Mouse (Mus musculus) intestine, embryonic 16.5 days (tissue): ENCODE data around the gene Wtap. TPM values are rescaled to one million over a fixed set of nuclear protein-coding genes. Genes with fewer than 3 reads are reported as not detected.
A peak's percentile ranks its signal among the peaks of the same experiment; 100 is the strongest.
"Not testable (repeated sequence)": the region's sequence is repeated elsewhere in the genome, so short reads cannot be mapped to it uniquely, and the experiment has no call there.

Experiments used
- ATAC-seq: fragments of 200-750 bp; cut with Nextera tagmentation; 2 replicates; pipeline ENCODE4 v1.8.0; 2017; ENCODE audit warnings: moderate TSS enrichment, moderate library complexity
- H3K27ac ChIP-seq: fragments of 300-500 bp; sonication (generic); 2 replicates; pipeline ENCODE4 v1.5.1; 2014; ENCODE audit warnings: mild to moderate bottlenecking, low read length
- H3K27me3 ChIP-seq: fragments of 300-500 bp; sonication (generic); replicated peaks from 2 replicates; pipeline ENCODE4 v1.6.1; 2014; ENCODE audit warnings: low read length, control low read depth, mixed read lengths; ENCODE audit not compliant: control insufficient read depth, insufficient read depth
- H3K36me3 ChIP-seq: fragments of 300-500 bp; sonication (generic); 2 replicates; pipeline ENCODE4 v1.6.1; 2014; ENCODE audit warnings: low read length, control low read depth; ENCODE audit not compliant: control insufficient read depth, insufficient read depth
- H3K4me1 ChIP-seq: fragments of 300-500 bp; sonication (generic); 2 replicates; pipeline ENCODE4 v1.6.1; 2014; ENCODE audit warnings: low read length, control low read depth, mixed read lengths; ENCODE audit not compliant: control insufficient read depth, insufficient read depth
- H3K4me2 ChIP-seq: fragments of 300-500 bp; sonication (generic); 2 replicates; pipeline ENCODE4 v1.6.1; 2014; ENCODE audit warnings: low read depth, low read length, control low read depth
- H3K4me3 ChIP-seq: fragments of 300-500 bp; sonication (generic); 2 replicates; pipeline ENCODE4 v1.5.1; 2014; ENCODE audit warnings: mild to moderate bottlenecking, low read length
- H3K9ac ChIP-seq: fragments of 300-500 bp; sonication (generic); 2 replicates; pipeline ENCODE4 v1.6.1; 2014; ENCODE audit warnings: low read depth, low read length
- H3K9me3 ChIP-seq: fragments of 300-500 bp; sonication (generic); 2 replicates; pipeline ENCODE4 v1.6.1; 2016; ENCODE audit warnings: low read length, control low read depth; ENCODE audit not compliant: control insufficient read depth
- WGBS: fragments of 180-500 bp; shearing (Covaris S2); extraction: QIAGEN DNeasy Blood & Tissue Kit; methylation state at CpG from one replicate; pipeline ENCODE4 v1.1.7; 2014; 5-methylcytosine and 5-hydroxymethylcytosine counted together
- polyA plus RNA-seq: library from polyadenylated mRNA; unstranded; fragments of >200 nt; fragmentation: Nextera tagmentation; extraction: Ambion mirVana; gene quantifications from 2 replicates; pipeline ENCODE4 v1.2.1, GENCODE M21; 2015

Gene Wtap
- polyA plus RNA-seq, 1 experiment from 2014 or later = 86.6 TPM

DNA sequence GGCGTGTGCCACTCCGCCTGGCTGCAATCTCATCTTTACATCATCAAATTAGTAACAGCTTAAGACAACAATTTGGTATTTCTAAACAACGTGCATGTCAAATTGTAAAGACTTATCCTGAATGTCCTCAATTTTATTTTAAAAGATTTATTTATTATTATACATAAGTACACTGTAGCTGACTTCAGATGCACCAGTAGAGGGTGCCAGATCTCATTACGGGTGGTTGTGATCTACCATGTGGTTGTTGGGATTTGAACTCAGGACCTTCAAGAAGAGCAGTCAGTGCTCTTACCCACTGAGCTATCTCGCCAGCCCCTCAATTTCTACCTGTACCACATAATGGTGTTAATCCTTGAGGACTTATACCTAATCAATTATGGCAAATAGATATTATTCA lies 8.3 kb upstream of the Wtap start:
- H3K9ac ChIP-seq, ATAC-seq, H3K4me1 ChIP-seq, H3K4me3 ChIP-seq, H3K4me2 ChIP-seq, H3K27ac ChIP-seq, H3K36me3 ChIP-seq, H3K27me3 ChIP-seq, H3K9me3 ChIP-seq: not testable (repeated sequence)
- WGBS = 92% methylated on average over 5 of the region's 5 CpGs

DNA sequence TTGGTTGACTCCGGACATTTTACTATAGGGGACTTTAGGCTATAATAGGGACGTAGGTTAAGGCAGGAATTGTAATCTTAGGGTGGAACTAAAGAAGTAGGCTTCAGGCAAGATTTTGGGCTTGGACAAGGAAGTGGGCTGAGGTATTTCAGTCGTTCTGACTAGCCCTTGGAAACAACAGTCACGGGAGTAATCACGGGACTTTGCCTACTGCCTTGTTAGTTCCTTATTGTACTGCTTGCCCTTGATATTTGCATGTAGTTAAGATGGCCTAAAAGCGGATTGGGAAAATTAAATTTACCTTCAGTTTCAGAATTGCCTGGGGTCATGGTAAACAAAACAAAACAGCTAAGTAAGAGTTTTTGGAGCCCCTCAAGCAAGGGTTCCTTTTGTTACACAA lies 5.1 kb upstream of the Wtap start:
- no peaks in the 10 kb centered on the region for H3K9me3 ChIP-seq
- no peak overlapping the region for H3K27ac ChIP-seq
- no peaks in the 10 kb centered on the region for H3K27me3 ChIP-seq
- H3K9ac ChIP-seq = no peak overlapping the region
- H3K4me1 ChIP-seq = no peaks in the 10 kb centered on the region
- no peak overlapping the region for H3K4me2 ChIP-seq
- WGBS = 78% methylated on average over 6 of the region's 6 CpGs
- no peaks in the 10 kb centered on the region for H3K36me3 ChIP-seq
- ATAC-seq = no peak
- no peak overlapping the region for H3K4me3 ChIP-seq

DNA sequence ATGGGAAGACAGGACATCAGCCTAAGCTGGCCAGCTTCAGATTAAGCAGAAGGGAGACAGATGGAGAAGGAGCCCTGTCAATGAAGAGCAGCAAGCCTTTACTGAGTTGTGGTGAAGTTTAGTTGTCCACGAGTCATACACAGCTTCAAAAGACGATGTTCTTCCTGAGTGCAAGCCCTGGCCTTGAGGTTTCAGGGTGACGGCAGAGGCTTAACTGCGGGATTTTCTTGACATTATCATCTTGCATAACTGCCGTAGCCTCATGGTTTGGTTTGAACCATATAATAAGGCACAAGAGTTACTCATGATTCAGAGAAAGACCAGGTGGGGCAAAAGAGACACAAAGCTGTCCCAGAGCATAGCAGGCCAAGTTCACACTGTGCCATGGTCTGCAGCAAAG lies 3.9 kb upstream of the Wtap start:
- no peak for ATAC-seq
- H3K9ac ChIP-seq = no peak overlapping the region
- H3K27me3 ChIP-seq = no peaks in the 10 kb centered on the region
- H3K27ac ChIP-seq = no peak overlapping the region
- WGBS = 83% methylated on average over 5 of the region's 5 CpGs
- no peaks in the 10 kb centered on the region for H3K36me3 ChIP-seq
- no peak overlapping the region for H3K4me3 ChIP-seq
- no peak overlapping the region for H3K4me2 ChIP-seq
- no peaks in the 10 kb centered on the region for H3K9me3 ChIP-seq
- H3K4me1 ChIP-seq = no peaks in the 10 kb centered on the region

DNA sequence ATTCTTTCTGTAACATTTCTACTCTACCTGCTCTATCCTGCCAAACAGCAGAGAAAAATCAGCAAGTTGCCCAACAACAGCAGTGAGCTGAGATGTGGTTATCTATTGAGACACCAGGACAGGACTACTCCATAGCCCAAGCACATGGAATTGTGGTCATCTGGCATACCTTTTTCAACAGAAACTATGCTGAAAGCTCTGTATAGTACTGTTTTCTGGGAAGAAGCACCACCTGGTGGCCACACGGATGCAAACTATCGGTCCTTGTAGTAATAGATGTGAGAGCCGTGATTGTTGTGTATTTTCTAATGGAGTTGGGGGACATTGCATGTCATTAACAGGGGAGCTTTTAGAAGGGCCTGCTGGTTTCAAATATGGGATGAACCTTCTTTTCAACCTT lies 2.4 kb upstream of the Wtap start:
- no peaks in the 10 kb centered on the region for H3K4me1 ChIP-seq

DNA sequence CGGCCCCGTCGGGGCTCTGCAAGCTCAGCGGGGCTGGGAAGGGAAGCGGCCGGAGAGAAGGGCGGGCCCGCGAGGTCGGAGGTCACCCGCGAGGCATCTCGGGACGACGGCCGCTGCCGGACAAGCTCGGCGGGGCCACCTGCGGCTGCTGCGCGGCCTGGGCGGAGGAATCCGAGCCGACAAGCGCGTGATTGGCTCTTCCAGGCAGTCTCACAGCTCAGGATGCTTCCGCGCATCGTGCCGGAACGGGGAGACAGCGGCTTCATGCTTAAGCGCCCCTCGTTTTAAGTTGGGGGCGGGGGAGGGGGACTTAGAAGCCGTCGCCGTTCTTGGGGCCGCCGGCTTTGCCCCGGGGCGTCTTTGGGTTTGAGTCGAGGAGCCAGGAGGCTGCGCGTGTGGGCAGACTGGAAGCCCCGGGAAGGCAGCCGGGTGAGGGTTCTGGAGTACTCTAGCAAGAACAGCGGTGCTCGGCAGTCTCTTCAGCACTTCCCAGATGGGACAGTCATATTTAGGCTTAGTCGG lies 1.4 kb downstream of the Wtap start:
- no peaks in the 10 kb centered on the region for H3K36me3 ChIP-seq
- WGBS = under 1% methylated on average over 51 of the region's 51 CpGs

More for the DNA sequence above, 2.4 kb upstream of the Wtap start:
- no peaks in the 10 kb centered on the region for H3K36me3 ChIP-seq
- no peak overlapping the region for H3K4me3 ChIP-seq
- H3K9ac ChIP-seq = no peak overlapping the region
- no peaks in the 10 kb centered on the region for H3K9me3 ChIP-seq
- H3K27me3 ChIP-seq = no peaks in the 10 kb centered on the region
- no peak for ATAC-seq
- H3K4me2 ChIP-seq = no peak overlapping the region
- H3K27ac ChIP-seq = no peak overlapping the region
- 17% methylated on average over 3 of the region's 3 CpGs for WGBS

DNA sequence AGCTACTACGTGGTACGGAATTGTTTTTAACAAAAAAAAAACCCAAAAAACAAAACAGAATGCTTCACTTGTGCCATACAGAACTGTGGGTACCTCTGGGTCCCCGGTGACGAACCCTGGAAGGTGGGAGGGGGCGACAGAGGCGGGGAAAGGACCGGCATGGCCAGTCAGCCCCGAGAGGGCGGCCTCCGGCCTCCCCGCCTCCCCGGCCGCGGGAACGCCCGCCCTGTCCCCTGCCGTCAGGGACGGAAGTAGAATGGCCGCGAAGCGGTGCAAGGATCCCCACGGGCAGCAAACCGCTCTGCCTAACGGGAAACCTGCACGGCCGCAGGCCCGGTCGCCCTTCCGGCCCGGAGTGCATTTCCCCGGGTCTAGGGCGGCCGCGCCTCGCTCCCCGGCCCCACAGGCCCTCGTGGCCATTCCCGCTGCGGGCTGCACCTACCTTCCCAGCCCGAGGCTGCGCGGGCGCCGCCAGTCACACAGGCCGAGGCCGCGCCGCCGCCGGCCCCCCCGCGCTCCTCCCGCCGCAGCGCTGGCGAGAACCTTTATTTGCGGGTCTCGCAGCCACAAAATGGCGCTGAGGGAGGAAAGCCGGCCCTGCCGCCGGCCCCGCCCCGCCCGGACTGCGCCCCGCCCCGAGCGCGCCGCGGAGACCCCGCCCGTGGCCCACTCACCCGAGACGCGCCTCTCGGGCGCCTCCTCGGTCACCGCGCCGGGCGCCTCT lies 2.2 kb downstream of the Wtap start:
- Histone ChIP-seq H3K4me3 (peak overlapping the region; percentile 99), H3K9me3 (no peaks in the 10 kb centered on the region), H3K36me3 (no peaks in the 10 kb centered on the region), H3K27ac (peak overlapping the region; percentile 100), H3K27me3 (no peaks in the 10 kb centered on the region), H3K9ac (peak overlapping the region; percentile 100), H3K4me1 (peaks cover 6% of the 10 kb centered on the region; the same call in 1 of the 2 replicates), H3K4me2 (peak overlapping the region; percentile 77)
- under 1% methylated on average over 71 of the region's 84 CpGs for WGBS
- peak; percentile 95 for ATAC-seq

More for the DNA sequence above, 1.4 kb downstream of the Wtap start:
- Histone ChIP-seq H3K9ac (peak overlapping the region; percentile 100), H3K4me3 (peak overlapping the region; percentile 99), H3K27me3 (no peaks in the 10 kb centered on the region), H3K9me3 (no peaks in the 10 kb centered on the region), H3K4me1 (peaks cover 6% of the 10 kb centered on the region; the same call in 1 of the 2 replicates), H3K27ac (peak overlapping the region; percentile 100), H3K4me2 (peak overlapping the region; percentile 77)
- peak; percentile 92 for ATAC-seq

DNA sequence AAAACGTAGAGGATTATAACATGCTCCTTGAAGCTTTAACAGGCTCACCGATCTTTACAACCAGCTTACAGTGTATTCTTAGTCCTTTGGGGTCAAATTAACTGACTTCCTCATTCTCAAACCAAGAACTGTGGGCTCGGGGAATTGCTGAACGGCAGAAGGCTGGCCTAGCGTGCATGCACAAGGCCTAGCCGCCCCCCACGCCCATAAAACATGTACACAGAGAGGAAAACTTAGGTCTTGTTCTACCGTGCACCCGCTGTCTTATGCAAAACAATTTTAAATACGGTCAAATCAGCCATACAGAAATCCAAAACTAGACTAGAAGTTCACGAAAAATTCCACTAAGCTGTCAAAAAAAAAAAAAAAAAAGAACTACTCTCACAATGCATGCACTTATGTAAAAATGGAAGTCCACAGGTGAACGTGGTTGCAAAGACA lies 2.8 kb downstream of the Wtap start:
- Histone ChIP-seq H3K4me1 (peaks cover 6% of the 10 kb centered on the region; the same call in 1 of the 2 replicates), H3K27me3 (no peaks in the 10 kb centered on the region), H3K9me3 (no peaks in the 10 kb centered on the region), H3K4me2 (peak overlapping the region; percentile 77), H3K9ac (peak overlapping the region; percentile 100), H3K36me3 (no peaks in the 10 kb centered on the region), H3K4me3 (peak overlapping the region; percentile 99), H3K27ac (peak overlapping the region; percentile 100)
- ATAC-seq = no peak
- WGBS = 2% methylated on average over 12 of the region's 12 CpGs

DNA sequence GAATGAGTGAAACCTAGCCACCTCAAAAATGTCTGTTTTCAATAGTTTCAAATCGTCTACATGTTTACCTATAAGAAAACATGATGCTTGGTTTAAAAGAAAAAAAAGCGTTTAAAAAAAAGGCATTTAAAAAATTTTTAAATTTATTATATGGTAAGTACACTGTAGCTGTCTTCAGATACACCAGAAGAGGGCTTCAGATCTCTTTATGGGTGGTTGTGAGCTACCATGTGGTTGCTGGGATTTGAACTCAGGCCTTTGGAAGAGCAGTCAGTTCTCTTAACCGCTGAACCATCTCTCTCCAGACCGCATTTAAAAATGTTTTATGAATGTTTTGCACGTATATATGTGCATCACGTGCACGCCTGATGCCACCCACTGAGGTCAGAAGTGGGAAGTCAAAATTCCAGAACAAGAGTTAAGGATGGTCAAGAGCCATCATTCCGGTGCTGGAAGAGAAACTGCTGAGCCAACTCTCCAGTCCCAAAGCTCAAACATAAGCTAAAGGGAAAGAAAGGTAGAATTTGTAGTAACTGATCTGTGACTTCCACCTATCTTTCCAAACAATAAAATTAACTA lies 3.3 kb downstream of the Wtap start:
- H3K9me3 ChIP-seq = no peaks in the 10 kb centered on the region
- no peaks in the 10 kb centered on the region for H3K36me3 ChIP-seq
- H3K27ac ChIP-seq = peak overlapping the region; percentile 100; the same call in 1 of the 2 replicates
- H3K4me1 ChIP-seq = peaks cover 6% of the 10 kb centered on the region; the same call in 1 of the 2 replicates
- no peaks in the 10 kb centered on the region for H3K27me3 ChIP-seq
- H3K4me2 ChIP-seq = peak overlapping the region; percentile 77
- H3K9ac ChIP-seq = peak overlapping the region; percentile 100
- ATAC-seq = no peak
- 39% methylated on average over 8 of the region's 8 CpGs for WGBS
- peak overlapping the region; percentile 99 for H3K4me3 ChIP-seq

DNA sequence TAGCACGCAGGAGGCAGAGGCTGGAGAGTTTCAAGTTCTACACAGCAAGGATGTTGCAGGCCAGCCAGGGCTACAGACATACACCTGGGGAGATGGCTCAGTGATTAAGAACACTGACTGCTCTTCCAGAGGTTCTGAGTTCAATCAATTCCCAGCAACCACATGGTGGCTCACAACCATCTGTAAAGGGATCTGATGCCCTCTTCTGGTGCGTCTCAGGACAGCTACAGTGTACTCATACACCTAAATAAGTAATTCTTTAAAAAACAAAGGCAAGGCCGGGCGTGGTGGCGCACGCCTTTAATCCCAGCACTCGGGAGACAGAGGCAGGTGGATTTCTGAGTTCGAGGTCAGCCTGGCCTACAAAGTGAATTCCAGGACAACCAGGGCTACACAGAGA lies 5.9 kb downstream of the Wtap start:
- H3K9me3 ChIP-seq, H3K36me3 ChIP-seq, H3K4me3 ChIP-seq, H3K9ac ChIP-seq, H3K27ac ChIP-seq, H3K4me1 ChIP-seq, ATAC-seq, H3K27me3 ChIP-seq, H3K4me2 ChIP-seq: not testable (repeated sequence)
- WGBS = 94% methylated on average over 8 of the region's 8 CpGs
